Mouse (Mus musculus) stomach, postnatal 0 days (tissue): ENCODE results near the gene Tenm4. TPM values are rescaled to one million over a fixed set of nuclear protein-coding genes. Genes with fewer than 3 reads are reported as not detected.

Source experiments
- ATAC-seq: fragments of 200-750 bp; cut with Nextera tagmentation; 2 replicates; pipeline ENCODE4 v1.8.0; 2017; ENCODE audit not compliant: low FRiP score, low TSS enrichment
- DNase-seq: peaks from one replicate; pipeline ENCODE4 v3.0.0-alpha.2; 2016; ENCODE audit warnings: low spot score
- H3K27ac ChIP-seq: fragments of 300-500 bp; sonication (generic); replicated peaks from 2 replicates; pipeline ENCODE4 v1.5.1; 2014; ENCODE audit warnings: mild to moderate bottlenecking, control low read depth
- H3K27me3 ChIP-seq: fragments of 300-500 bp; sonication (generic); 2 replicates; pipeline ENCODE4 v1.6.1; 2014; ENCODE audit warnings: low read length; ENCODE audit not compliant: control insufficient read depth, insufficient read depth
- H3K36me3 ChIP-seq: fragments of 300-500 bp; sonication (generic); 2 replicates; pipeline ENCODE4 v1.6.1; 2014; ENCODE audit warnings: low read length, mixed read lengths; ENCODE audit not compliant: control insufficient read depth, insufficient read depth
- H3K4me1 ChIP-seq: fragments of 300-500 bp; sonication (generic); replicated peaks from 2 replicates; pipeline ENCODE4 v1.6.1; 2014; ENCODE audit warnings: antibody characterized with exemption; ENCODE audit not compliant: control insufficient read depth, insufficient read depth
- H3K4me2 ChIP-seq: fragments of 300-500 bp; sonication (generic); replicated peaks from 2 replicates; pipeline ENCODE4 v1.6.1; 2014; ENCODE audit warnings: low read depth, mild to moderate bottlenecking, control low read depth, moderate library complexity
- H3K4me3 ChIP-seq: fragments of 300-500 bp; sonication (generic); 2 replicates; pipeline ENCODE4 v1.5.1; 2014; ENCODE audit warnings: low read depth, low read length, control low read depth
- H3K9ac ChIP-seq: fragments of 300-500 bp; sonication (generic); 2 replicates; pipeline ENCODE4 v1.6.1; 2014; ENCODE audit warnings: mild to moderate bottlenecking, low read length, control low read depth, mixed read lengths
- H3K9me3 ChIP-seq: fragments of 300-500 bp; sonication (generic); 2 replicates; pipeline ENCODE4 v1.6.1; 2016; ENCODE audit warnings: low read length; ENCODE audit not compliant: control insufficient read depth
- CTCF ChIP-seq: IDR thresholded peaks from 2 replicates; pipeline ENCODE4 v1.5.1; 2016; ENCODE audit warnings: antibody characterized with exemption, low read depth, mild to moderate bottlenecking, moderate library complexity
- EP300 ChIP-seq: optimal IDR thresholded peaks from 2 replicates; pipeline ENCODE3; 2016; ENCODE audit warnings: antibody characterized with exemption
- WGBS: fragments of 180-500 bp; shearing (Covaris S2); extraction: QIAGEN DNeasy Blood & Tissue Kit; methylation state at CpG from one replicate; pipeline ENCODE4 v1.1.7; 2014; 5-methylcytosine and 5-hydroxymethylcytosine counted together
- polyA plus RNA-seq: library from polyadenylated mRNA; unstranded; fragments of >200 nt; fragmentation: Nextera tagmentation; extraction: Ambion mirVana; gene quantifications from 2 replicates; pipeline ENCODE4 v1.2.1, GENCODE M21; 2015

Tenm4 gene
- polyA plus RNA-seq, 1 experiment from 2014 or later: 7.2 TPM

GRCm38 (mm10) chr7:96500797-96501196 lies 329.8 kb downstream of the Tenm4 start:
- Histone ChIP-seq H3K36me3 (no peaks in the 10 kb centered on the region), H3K9me3 (no peaks in the 10 kb centered on the region), H3K9ac (no peak overlapping the region), H3K4me3 (no peak overlapping the region), H3K27ac (no peak overlapping the region), H3K27me3 (no peaks in the 10 kb centered on the region), H3K4me1 (no peaks in the 10 kb centered on the region), H3K4me2 (no peak overlapping the region)
- TF ChIP-seq CTCF: no peak
- TF ChIP-seq EP300: no peak
- no peak for DNase-seq
- ATAC-seq: no peak
- WGBS: 70% methylated on average over 4 of the region's 4 CpGs

GRCm38 (mm10) chr7:96502321-96502973 lies 331.4 kb downstream of the Tenm4 start:
- Histone ChIP-seq H3K27me3 (no peaks in the 10 kb centered on the region), H3K36me3 (no peaks in the 10 kb centered on the region), H3K9me3 (no peaks in the 10 kb centered on the region), H3K27ac (no peak overlapping the region), H3K4me1 (no peaks in the 10 kb centered on the region), H3K4me3 (no peak overlapping the region), H3K9ac (no peak overlapping the region), H3K4me2 (no peak overlapping the region)
- no peak for ATAC-seq
- WGBS: 47% methylated on average over 11 of the region's 11 CpGs
- DNase-seq: no peak
- no peak for TF ChIP-seq CTCF
- no peak for TF ChIP-seq EP300

DNA sequence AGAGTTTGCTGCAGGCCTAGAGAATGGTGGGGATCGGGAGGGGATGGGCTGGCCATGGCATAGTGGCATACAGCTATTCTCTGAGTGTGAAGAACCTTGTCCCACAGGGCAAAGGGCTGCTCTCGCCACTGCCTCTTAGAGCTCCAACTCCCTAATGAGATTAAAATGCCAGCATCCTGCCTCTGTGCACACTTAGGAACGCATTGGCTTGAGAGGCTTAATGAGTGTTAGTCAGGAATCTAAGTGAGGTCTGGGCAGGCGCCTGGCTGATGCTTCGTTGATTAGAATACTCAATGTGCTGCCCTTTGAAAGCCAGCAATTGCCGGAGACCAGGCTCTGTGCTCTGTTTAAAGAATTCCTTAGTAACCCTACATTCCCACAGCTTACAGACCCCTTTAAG lies 334.5 kb downstream of the Tenm4 start:
- no peak overlapping the region for H3K4me2 ChIP-seq
- H3K9me3 ChIP-seq: no peaks in the 10 kb centered on the region
- no peak overlapping the region for H3K4me3 ChIP-seq
- TF ChIP-seq CTCF (no peak), EP300 (no peak)
- no peaks in the 10 kb centered on the region for H3K27me3 ChIP-seq
- no peaks in the 10 kb centered on the region for H3K36me3 ChIP-seq
- DNase-seq (no peak), ATAC-seq (no peak)
- H3K27ac ChIP-seq: no peak overlapping the region
- H3K4me1 ChIP-seq: no peaks in the 10 kb centered on the region
- 76% methylated on average over 6 of the region's 6 CpGs for WGBS
- H3K9ac ChIP-seq: no peak overlapping the region

GRCm38 (mm10) chr7:96507046-96507445 lies 336.0 kb downstream of the Tenm4 start:
- no peaks in the 10 kb centered on the region for H3K4me1 ChIP-seq
- WGBS: 80% methylated on average over 8 of the region's 8 CpGs

GRCm38 (mm10) chr7:96510396-96510795 lies 339.4 kb downstream of the Tenm4 start:
- no peak overlapping the region for H3K4me2 ChIP-seq
- no peaks in the 10 kb centered on the region for H3K9me3 ChIP-seq
- no peak overlapping the region for H3K4me3 ChIP-seq
- no peak for DNase-seq
- no peak overlapping the region for H3K9ac ChIP-seq
- TF ChIP-seq CTCF (no peak), EP300 (no peak)
- no peak for ATAC-seq
- no peaks in the 10 kb centered on the region for H3K36me3 ChIP-seq
- H3K4me1 ChIP-seq: no peaks in the 10 kb centered on the region
- no peak overlapping the region for H3K27ac ChIP-seq
- WGBS: 54% methylated on average over 5 of the region's 5 CpGs
- no peaks in the 10 kb centered on the region for H3K27me3 ChIP-seq

More at GRCm38 (mm10) chr7:96507046-96507445, 336.0 kb downstream of the Tenm4 start:
- H3K9ac ChIP-seq: no peak overlapping the region
- no peaks in the 10 kb centered on the region for H3K9me3 ChIP-seq
- H3K27ac ChIP-seq: no peak overlapping the region
- TF ChIP-seq EP300 (no peak), CTCF (no peak)
- H3K4me3 ChIP-seq: no peak overlapping the region
- H3K36me3 ChIP-seq: no peaks in the 10 kb centered on the region
- ATAC-seq (no peak), DNase-seq (no peak)
- no peak overlapping the region for H3K4me2 ChIP-seq
- H3K27me3 ChIP-seq: no peaks in the 10 kb centered on the region

GRCm38 (mm10) chr7:96511018-96511609 lies 340.1 kb downstream of the Tenm4 start:
- Histone ChIP-seq H3K27me3 (no peaks in the 10 kb centered on the region), H3K4me1 (no peaks in the 10 kb centered on the region), H3K27ac (no peak overlapping the region), H3K36me3 (no peaks in the 10 kb centered on the region), H3K9ac (no peak overlapping the region), H3K4me3 (no peak overlapping the region), H3K9me3 (no peaks in the 10 kb centered on the region), H3K4me2 (no peak overlapping the region)
- DNase-seq: no peak
- ATAC-seq: no peak; the same call in 1 of the 2 replicates
- TF ChIP-seq CTCF (no peak), EP300 (no peak)
- 51% methylated on average over 7 of the region's 7 CpGs for WGBS
